Mouse (Mus musculus) midbrain, embryonic 11.5 days (tissue): ENCODE measurements at regions not wholly inside any gene's neighbourhood (a gene's known extent, or its start where the extent isn't known, plus 50 kb on each side); places are given as distances from the start of the nearest gene placed in this dataset.
"Not testable (repeated sequence)": the region's sequence is repeated elsewhere in the genome, so short reads cannot be mapped to it uniquely, and the experiment has no call there.

ENCODE experiments used
- ATAC-seq: fragments of 200-750 bp; cut with Nextera tagmentation; 2 replicates; pipeline ENCODE4 v1.8.0; 2017; ENCODE audit warnings: moderate TSS enrichment, moderate library complexity; ENCODE audit not compliant: low FRiP score
- DNase-seq: peaks from one replicate; pipeline ENCODE4 v3.0.0; 2015; ENCODE audit warnings: low spot score; ENCODE audit errors: missing footprints
- H3K27ac ChIP-seq: fragments of 300-500 bp; sonication (generic); 2 replicates; pipeline ENCODE4 v1.5.1; 2014; ENCODE audit warnings: low read depth, low read length
- H3K27me3 ChIP-seq: fragments of 300-500 bp; sonication (generic); 2 replicates; pipeline ENCODE4 v1.6.1; 2014; ENCODE audit warnings: mild to moderate bottlenecking, low read length, moderate library complexity, mixed read lengths; ENCODE audit not compliant: control insufficient read depth, insufficient read depth
- H3K36me3 ChIP-seq: fragments of 300-500 bp; sonication (generic); 2 replicates; pipeline ENCODE4 v1.6.1; 2014; ENCODE audit warnings: mild to moderate bottlenecking, low read length, moderate library complexity, mixed read lengths; ENCODE audit not compliant: control insufficient read depth, insufficient read depth
- H3K4me1 ChIP-seq: fragments of 300-500 bp; sonication (generic); 2 replicates; pipeline ENCODE4 v1.6.1; 2014; ENCODE audit warnings: low read length; ENCODE audit not compliant: control insufficient read depth, insufficient read depth
- H3K4me2 ChIP-seq: fragments of 300-500 bp; sonication (generic); 2 replicates; pipeline ENCODE4 v1.6.1; 2014; ENCODE audit warnings: mild to moderate bottlenecking, moderate library complexity
- H3K4me3 ChIP-seq: fragments of 300-500 bp; sonication (generic); 2 replicates; pipeline ENCODE4 v1.5.1; 2014; ENCODE audit warnings: low read depth, low read length
- H3K9ac ChIP-seq: fragments of 300-500 bp; sonication (generic); 2 replicates; pipeline ENCODE4 v1.6.1; 2014; ENCODE audit warnings: low read length
- H3K9me3 ChIP-seq: fragments of 300-500 bp; sonication (generic); 2 replicates; pipeline ENCODE4 v1.6.1; 2016; ENCODE audit warnings: low read length; ENCODE audit not compliant: control insufficient read depth
- WGBS: fragments of 180-500 bp; shearing (Covaris S2); extraction: QIAGEN DNeasy Blood & Tissue Kit; methylation state at CpG from one replicate; pipeline ENCODE4 v1.1.7; 2014; 5-methylcytosine and 5-hydroxymethylcytosine counted together

DNA sequence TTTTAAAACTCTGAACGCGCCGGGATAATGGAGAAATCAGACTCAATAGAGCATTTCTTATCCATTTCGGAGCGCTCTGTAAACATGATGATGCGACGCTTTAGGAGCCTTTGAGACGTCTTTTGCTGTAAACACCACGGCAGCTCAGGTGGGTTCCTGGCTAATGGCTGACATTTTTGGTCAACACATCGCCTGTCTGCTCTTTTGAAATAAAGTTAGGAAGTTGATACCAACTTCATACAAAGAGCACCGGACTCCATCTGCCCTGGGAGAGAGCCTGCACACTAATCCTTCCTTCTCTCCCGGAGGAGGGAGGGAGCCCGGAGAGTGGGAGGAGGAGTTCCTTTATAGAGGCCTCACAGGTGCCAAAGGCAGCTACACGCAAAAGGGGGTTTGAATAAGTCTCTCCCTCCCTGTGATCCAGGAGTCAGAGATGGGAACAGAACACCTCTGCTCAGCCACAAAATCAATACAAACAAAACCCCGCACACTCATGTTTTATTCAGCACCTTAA lies 63.8 kb upstream of the Srsf6 start:
- Histone ChIP-seq H3K4me3 (peak overlapping the region; percentile 29), H3K9me3 (no peaks in the 10 kb centered on the region), H3K4me1 (0 out of 2 replicates have a peak, but pooled peaks cover 2% of the 10 kb centered on the region), H3K27me3 (no peaks in the 10 kb centered on the region), H3K27ac (no peak overlapping the region), H3K9ac (peak overlapping the region; percentile 43; the same call in 1 of the 2 replicates), H3K4me2 (peak overlapping the region; percentile 56), H3K36me3 (no peaks in the 10 kb centered on the region)
- peak; percentile 71 for ATAC-seq
- peak; percentile 92 for DNase-seq
- 2% methylated on average over 15 of the region's 15 CpGs for WGBS

DNA sequence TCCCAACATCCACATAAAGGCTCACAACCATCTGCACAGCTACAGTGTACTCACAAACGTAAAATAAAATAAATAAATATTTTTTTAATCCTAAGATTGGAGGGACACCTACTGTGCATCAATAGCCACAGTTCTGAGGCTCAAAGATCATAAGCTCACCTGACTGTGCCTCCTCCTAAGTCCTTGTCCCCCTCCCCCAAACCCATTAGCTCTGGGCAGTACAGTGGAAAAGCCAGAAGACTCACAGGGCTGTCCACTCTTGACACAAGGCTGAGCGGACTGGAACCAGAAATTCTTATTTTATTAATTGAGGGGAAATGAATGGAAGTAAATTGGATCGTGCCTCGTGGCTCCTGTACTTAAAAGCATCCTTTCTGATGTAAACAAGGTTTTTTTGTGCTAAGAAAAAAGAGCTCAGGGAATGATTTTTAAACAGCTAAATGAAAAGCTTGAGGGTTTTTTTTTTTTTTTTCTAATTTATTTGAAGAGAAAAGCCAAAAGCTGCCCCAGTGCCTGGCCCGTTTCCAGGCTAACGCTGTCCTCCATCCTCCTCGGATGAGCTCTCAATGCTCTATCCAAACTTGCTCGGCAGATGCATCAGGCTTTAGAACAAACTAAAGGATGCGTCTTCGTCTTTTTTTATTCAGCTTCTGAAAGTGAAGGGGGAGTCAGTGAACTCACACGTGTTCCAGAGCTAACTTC lies 64.6 kb upstream of the Srsf6 start:
- H3K9ac ChIP-seq: no peak overlapping the region
- no peaks in the 10 kb centered on the region for H3K9me3 ChIP-seq
- peak; percentile 65; the same call in 1 of the 2 replicates for ATAC-seq
- peak overlapping the region; percentile 56 for H3K4me2 ChIP-seq
- 0 out of 2 replicates have a peak, but pooled peaks cover 2% of the 10 kb centered on the region for H3K4me1 ChIP-seq
- no peaks in the 10 kb centered on the region for H3K27me3 ChIP-seq
- no peaks in the 10 kb centered on the region for H3K36me3 ChIP-seq
- H3K27ac ChIP-seq: no peak overlapping the region
- DNase-seq: peak; percentile 84
- H3K4me3 ChIP-seq: peak overlapping the region; percentile 29
- 12% methylated on average over 11 of the region's 11 CpGs for WGBS

GRCm38 (mm10) chr2:162864571-162864970 lies 66.8 kb upstream of the Srsf6 start:
- Histone ChIP-seq H3K27me3 (no peaks in the 10 kb centered on the region), H3K4me1 (0 out of 2 replicates have a peak, but pooled peaks cover 2% of the 10 kb centered on the region), H3K4me2 (no peak overlapping the region), H3K9me3 (no peaks in the 10 kb centered on the region), H3K9ac (no peak overlapping the region), H3K36me3 (no peaks in the 10 kb centered on the region), H3K4me3 (no peak overlapping the region), H3K27ac (no peak overlapping the region)
- DNase-seq (no peak), ATAC-seq (no peak)
- 73% methylated on average over 1 of the region's 1 CpGs for WGBS

DNA sequence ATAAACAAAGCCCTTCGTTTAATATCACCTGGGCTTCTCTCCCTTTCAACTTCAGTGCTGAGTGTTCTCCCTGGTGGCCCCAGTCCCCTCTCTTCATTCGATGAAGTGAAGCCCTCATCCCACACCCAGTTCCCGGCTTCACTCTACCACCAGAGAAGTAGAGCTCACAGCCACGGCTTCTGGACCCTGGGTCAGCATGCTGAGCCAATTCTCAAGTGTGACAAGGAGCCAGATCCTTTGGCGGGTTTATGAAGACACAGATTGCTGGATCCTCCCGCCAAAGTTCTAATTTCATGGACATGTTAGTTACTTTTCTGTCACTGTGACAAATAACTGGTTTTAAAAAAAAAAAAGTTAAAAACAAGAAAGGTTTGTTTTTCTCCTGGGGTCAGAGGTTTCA lies 76.7 kb upstream of the Srsf6 start:
- Histone ChIP-seq H3K9ac (no peak overlapping the region), H3K4me3 (no peak overlapping the region), H3K9me3 (no peaks in the 10 kb centered on the region), H3K27me3 (no peaks in the 10 kb centered on the region), H3K4me1 (no peaks in the 10 kb centered on the region), H3K4me2 (no peak overlapping the region), H3K36me3 (no peaks in the 10 kb centered on the region), H3K27ac (no peak overlapping the region)
- DNase-seq: no peak
- 85% methylated on average over 6 of the region's 6 CpGs for WGBS
- no peak for ATAC-seq

- Histone ChIP-seq H3K4me3 (no peak overlapping the region), H3K9ac (no peak overlapping the region), H3K9me3 (no peaks in the 10 kb centered on the region), H3K36me3 (no peaks in the 10 kb centered on the region), H3K27ac (no peak overlapping the region), H3K4me1 (no peaks in the 10 kb centered on the region), H3K27me3 (no peaks in the 10 kb centered on the region), H3K4me2 (no peak overlapping the region)
- DNase-seq: no peak
- no peak for ATAC-seq
- WGBS: 91% methylated on average over 7 of the region's 7 CpGs
These were observed 77.8 kb upstream of the Srsf6 start for GRCm38 (mm10) chr2:162853576-162853975.

DNA sequence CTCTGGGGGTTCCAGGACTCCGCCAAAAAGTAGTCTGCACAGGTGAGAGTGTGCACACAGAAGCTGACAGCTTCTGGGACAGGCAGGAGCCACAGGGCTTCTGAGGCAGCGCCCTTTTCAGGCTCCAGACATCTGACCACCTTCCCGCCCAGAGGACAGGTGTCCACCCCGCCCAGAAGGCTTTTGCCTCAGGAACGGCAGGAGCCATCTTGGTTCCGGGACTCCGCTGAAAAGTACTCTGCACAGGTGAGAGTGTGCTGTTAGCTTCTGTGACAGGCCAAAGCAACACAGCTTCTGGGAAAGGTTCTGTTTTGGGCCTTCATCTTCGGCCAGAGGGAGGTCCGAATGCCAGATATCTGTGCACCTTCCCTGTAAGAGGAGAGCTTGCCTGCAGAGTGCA lies 89.6 kb upstream of the Srsf6 start:
- 89% methylated on average over 9 of the region's 9 CpGs for WGBS
- not testable (repeated sequence) for H3K27me3 ChIP-seq, H3K4me1 ChIP-seq, H3K27ac ChIP-seq, H3K36me3 ChIP-seq, H3K9me3 ChIP-seq, ATAC-seq, H3K9ac ChIP-seq, H3K4me3 ChIP-seq, H3K4me2 ChIP-seq, DNase-seq

- DNase-seq (no peak), ATAC-seq (no peak)
- Histone ChIP-seq H3K27ac (no peak overlapping the region), H3K9me3 (no peaks in the 10 kb centered on the region), H3K4me2 (no peak overlapping the region), H3K4me3 (no peak overlapping the region), H3K36me3 (no peaks in the 10 kb centered on the region), H3K9ac (no peak overlapping the region), H3K4me1 (no peaks in the 10 kb centered on the region), H3K27me3 (no peaks in the 10 kb centered on the region)
- WGBS: 58% methylated on average over 2 of the region's 2 CpGs
These were observed 93.6 kb upstream of the Srsf6 start for GRCm38 (mm10) chr2:162837776-162838175.

DNA sequence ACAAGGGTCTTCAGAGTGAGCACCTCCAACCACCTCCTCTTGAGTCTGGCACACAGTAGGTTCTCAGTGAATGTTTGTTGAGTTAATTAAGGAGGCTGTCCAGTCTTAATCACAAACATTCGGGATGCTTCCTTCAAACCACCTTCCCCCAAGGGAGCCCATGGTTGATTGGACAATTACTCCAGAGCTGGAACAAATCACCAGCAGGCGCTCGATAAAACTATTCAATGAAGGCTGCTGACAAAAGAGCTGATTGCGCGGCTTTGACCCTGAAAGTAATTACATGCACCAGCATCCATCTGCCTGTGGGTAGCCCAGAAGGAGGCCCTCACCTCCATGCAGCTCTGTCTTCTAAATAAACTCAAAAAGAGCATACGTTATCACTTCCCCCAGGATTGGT lies 97.6 kb upstream of the Srsf6 start:
- DNase-seq (no peak), ATAC-seq (no peak)
- no peak overlapping the region for H3K4me3 ChIP-seq
- no peak overlapping the region for H3K9ac ChIP-seq
- no peaks in the 10 kb centered on the region for H3K36me3 ChIP-seq
- 65% methylated on average over 6 of the region's 6 CpGs for WGBS
- H3K4me2 ChIP-seq: no peak overlapping the region
- no peaks in the 10 kb centered on the region for H3K9me3 ChIP-seq
- H3K27ac ChIP-seq: no peak overlapping the region
- H3K27me3 ChIP-seq: no peaks in the 10 kb centered on the region
- no peaks in the 10 kb centered on the region for H3K4me1 ChIP-seq

DNA sequence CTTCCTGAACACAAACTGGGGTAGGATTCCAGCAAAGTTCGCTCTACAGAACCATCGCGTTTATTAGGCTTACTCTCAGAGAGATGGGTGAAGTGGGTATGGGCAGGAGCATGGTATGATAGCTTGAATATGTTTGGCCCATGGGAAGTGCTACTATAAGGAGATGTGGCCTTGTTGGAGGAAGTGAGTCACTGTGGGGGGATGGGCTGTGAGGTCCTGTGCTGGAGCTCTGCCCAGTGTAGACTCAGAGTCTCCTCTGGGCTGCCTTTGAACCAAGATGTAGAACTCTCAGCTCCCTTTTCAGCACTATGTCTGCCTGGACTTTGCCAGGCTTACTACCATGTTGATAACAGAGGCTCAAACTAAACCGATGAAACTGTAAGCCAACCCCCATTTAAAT lies 112.5 kb upstream of the Srsf6 start:
- H3K9me3 ChIP-seq: no peaks in the 10 kb centered on the region
- no peak overlapping the region for H3K9ac ChIP-seq
- no peaks in the 10 kb centered on the region for H3K4me1 ChIP-seq
- 95% methylated on average over 4 of the region's 4 CpGs for WGBS
- H3K4me2 ChIP-seq: no peak overlapping the region
- ATAC-seq (no peak), DNase-seq (no peak)
- H3K27ac ChIP-seq: no peak overlapping the region
- H3K4me3 ChIP-seq: no peak overlapping the region
- H3K27me3 ChIP-seq: no peaks in the 10 kb centered on the region
- H3K36me3 ChIP-seq: no peaks in the 10 kb centered on the region
